Mouse (Mus musculus) MEL (cell line): ENCODE measurements around the gene Padi2. TPM values are rescaled to one million over a fixed set of nuclear protein-coding genes. Genes with fewer than 3 reads are reported as not detected.

Source experiments
- DNase-seq: peaks from one replicate; pipeline ENCODE4 v3.0.0; 2011; ENCODE audit warnings: low read depth, low spot score
- H3K27ac ChIP-seq: 2 replicates; pipeline ENCODE4 v1.5.1; 2012; ENCODE audit warnings: low read depth, mild to moderate bottlenecking, control low read depth, low read length, moderate library complexity; ENCODE audit not compliant: control insufficient read depth
- H3K27me3 ChIP-seq, 2 experiments: fragments of 150-350 bp in 1 of 2; sonication (generic) in 1 of 2; 2 replicates each; pipeline ENCODE4 v1.6.1; 2012; ENCODE audit warnings: low read length in 2 of 2, mild to moderate bottlenecking in 2 of 2, improper control_type of control experiment in 1 of 2, moderate library complexity in 1 of 2; ENCODE audit not compliant: insufficient read depth in 2 of 2, control insufficient read depth in 1 of 2
- H3K36me3 ChIP-seq, 2 experiments: 2 replicates each; pipeline ENCODE4 v1.6.1; 2012 to 2014; ENCODE audit warnings: low read length in 2 of 2, improper control_type of control experiment in 1 of 2, inconsistent platforms in 1 of 2, mild to moderate bottlenecking in 1 of 2; ENCODE audit not compliant: insufficient read depth in 2 of 2, control insufficient read depth in 1 of 2
- H3K4me1 ChIP-seq, 2 experiments: fragments of 150-350 bp in 1 of 2; sonication (generic) in 1 of 2; 2 replicates each; pipeline ENCODE4 v1.6.1; 2012; ENCODE audit warnings: low read length in 2 of 2, improper control_type of control experiment in 1 of 2, mild to moderate bottlenecking in 1 of 2; ENCODE audit not compliant: insufficient read depth in 2 of 2, control insufficient read depth in 1 of 2
- H3K4me3 ChIP-seq, 2 experiments: fragments of 150-350 bp in 1 of 2; sonication (generic) in 1 of 2; 2 replicates each; pipeline ENCODE4 v1.5.1; 2012; ENCODE audit warnings: low read depth in 2 of 2, low read length in 2 of 2, mild to moderate bottlenecking in 2 of 2, moderate library complexity in 2 of 2, control low read depth in 1 of 2, improper control_type of control experiment in 1 of 2; ENCODE audit not compliant: control insufficient read depth in 1 of 2, insufficient read depth in 1 of 2
- H3K79me2 ChIP-seq: 2 replicates; pipeline ENCODE4 v1.6.1; 2012; ENCODE audit warnings: mild to moderate bottlenecking, low read length, moderate library complexity; ENCODE audit not compliant: control insufficient read depth, poor library complexity, insufficient read depth
- H3K9ac ChIP-seq: 2 replicates; pipeline ENCODE4 v1.6.1; 2012; ENCODE audit warnings: low read depth, mild to moderate bottlenecking, control low read depth, low read length, moderate library complexity; ENCODE audit not compliant: control insufficient read depth, poor library complexity, severe bottlenecking
- H3K9me3 ChIP-seq: fragments of 150-350 bp; sonication (generic); replicated peaks from 2 replicates; pipeline ENCODE4 v1.6.1; 2012; ENCODE audit warnings: mild to moderate bottlenecking, low read length, improper control_type of control experiment, moderate library complexity; ENCODE audit not compliant: insufficient read depth
- BHLHE40 ChIP-seq: IDR thresholded peaks from 2 replicates; pipeline ENCODE4 v1.6.1; 2012; ENCODE audit warnings: low read depth, mild to moderate bottlenecking, inconsistent platforms, low read length, improper control_type of control experiment, borderline replicate concordance
- E2F4 ChIP-seq: IDR thresholded peaks from 2 replicates; pipeline ENCODE4 v1.6.1; 2011; ENCODE audit warnings: low read depth, low read length, improper control_type of control experiment, borderline replicate concordance
- ELF1 ChIP-seq: IDR thresholded peaks from 2 replicates; pipeline ENCODE4 v1.6.1; 2014; ENCODE audit warnings: low read depth, mild to moderate bottlenecking, inconsistent platforms, low read length, improper control_type of control experiment, moderate library complexity
- EP300 ChIP-seq, 2 experiments: IDR thresholded peaks; 2 replicates each; pipeline ENCODE4 v1.6.1; 2011; ENCODE audit warnings: improper control_type of control experiment in 2 of 2, low read length in 2 of 2, low read depth in 1 of 2, mild to moderate bottlenecking in 1 of 2
- ETS1 ChIP-seq: IDR thresholded peaks from 2 replicates; pipeline ENCODE4 v1.6.1; 2012; ENCODE audit warnings: low read depth, mild to moderate bottlenecking, inconsistent platforms, low read length, improper control_type of control experiment, moderate library complexity
- GABPA ChIP-seq: IDR thresholded peaks from 2 replicates; pipeline ENCODE4 v1.6.1; 2012; ENCODE audit warnings: low read depth, mild to moderate bottlenecking, inconsistent platforms, low read length, improper control_type of control experiment, moderate library complexity
- KAT2A ChIP-seq: conservative IDR thresholded peaks from 2 replicates; pipeline ENCODE4 v1.6.1; 2012; ENCODE audit warnings: low read depth, low read length, improper control_type of control experiment, inconsistent platforms
- MAFK ChIP-seq: IDR thresholded peaks from 2 replicates; pipeline ENCODE4 v1.6.1; 2011; ENCODE audit warnings: low read depth, mild to moderate bottlenecking, low read length, improper control_type of control experiment, borderline replicate concordance
- MAZ ChIP-seq: IDR thresholded peaks from 2 replicates; pipeline ENCODE4 v1.6.1; 2012; ENCODE audit warnings: low read depth, mild to moderate bottlenecking, inconsistent platforms, low read length, improper control_type of control experiment
- MEF2A ChIP-seq: IDR thresholded peaks from 2 replicates; pipeline ENCODE4 v1.6.1; 2014; ENCODE audit warnings: low read depth, mild to moderate bottlenecking, inconsistent platforms, low read length, improper control_type of control experiment; ENCODE audit not compliant: poor library complexity, insufficient replicate concordance, severe bottlenecking; ENCODE audit errors: extremely low read depth
- MXI1 ChIP-seq: IDR thresholded peaks from 2 replicates; pipeline ENCODE4 v1.6.1; 2011; ENCODE audit warnings: mild to moderate bottlenecking, low read depth, low read length, improper control_type of control experiment
- MYC ChIP-seq: IDR thresholded peaks from 2 replicates; pipeline ENCODE4 v1.6.1; 2011; ENCODE audit warnings: low read depth, mild to moderate bottlenecking, low read length, improper control_type of control experiment, moderate library complexity
- NELFE ChIP-seq: IDR thresholded peaks from 2 replicates; pipeline ENCODE4 v1.6.1; 2011; ENCODE audit warnings: low read depth, low read length, improper control_type of control experiment
- POLR2A ChIP-seq, 2 experiments: IDR thresholded peaks; 2 replicates each; pipeline ENCODE4 v1.6.1; 2011 to 2012; ENCODE audit warnings: low read length in 2 of 2, mild to moderate bottlenecking in 2 of 2, control low read depth in 1 of 2, improper control_type of control experiment in 1 of 2, low read depth in 1 of 2, moderate library complexity in 1 of 2; ENCODE audit not compliant: control insufficient read depth in 1 of 2, insufficient read depth in 1 of 2, poor library complexity in 1 of 2
- POLR2AphosphoS2 ChIP-seq: IDR thresholded peaks from 2 replicates; pipeline ENCODE4 v1.6.1; 2011; ENCODE audit warnings: low read length, improper control_type of control experiment
- POLR2AphosphoS5 ChIP-seq: IDR thresholded peaks from 2 replicates; pipeline ENCODE4 v1.6.1; 2012; ENCODE audit warnings: low read depth, borderline replicate concordance, mild to moderate bottlenecking, inconsistent platforms, low read length, moderate library complexity, mixed read lengths
- RAD21 ChIP-seq: IDR thresholded peaks from 2 replicates; pipeline ENCODE4 v1.6.1; 2011; ENCODE audit warnings: mild to moderate bottlenecking, low read depth, low read length, improper control_type of control experiment
- RCOR1 ChIP-seq: IDR thresholded peaks from 2 replicates; pipeline ENCODE4 v1.6.1; 2012; ENCODE audit warnings: low read depth, mild to moderate bottlenecking, inconsistent platforms, low read length, improper control_type of control experiment
- SMC3 ChIP-seq: IDR thresholded peaks from 2 replicates; pipeline ENCODE4 v1.6.1; 2011; ENCODE audit warnings: low read depth, low read length, improper control_type of control experiment
- TAL1 ChIP-seq: IDR thresholded peaks from 2 replicates; pipeline ENCODE4 v1.6.1; 2012; ENCODE audit warnings: mild to moderate bottlenecking, inconsistent platforms, low read length, moderate library complexity, mixed read lengths
- TBP ChIP-seq: IDR thresholded peaks from 2 replicates; pipeline ENCODE4 v1.8.0; 2011; ENCODE audit warnings: low read depth, low read length, improper control_type of control experiment
- TCF12 ChIP-seq: IDR thresholded peaks from 2 replicates; pipeline ENCODE4 v1.6.1; 2014; ENCODE audit warnings: low read depth, mild to moderate bottlenecking, inconsistent platforms, low read length, improper control_type of control experiment, moderate library complexity
- UBTF ChIP-seq: IDR thresholded peaks from 2 replicates; pipeline ENCODE4 v1.6.1; 2012; ENCODE audit warnings: low read depth, mild to moderate bottlenecking, inconsistent platforms, low read length, improper control_type of control experiment, moderate library complexity, borderline replicate concordance; ENCODE audit not compliant: insufficient read depth
- USF1 ChIP-seq: IDR thresholded peaks from 2 replicates; pipeline ENCODE4 v1.6.1; 2014; ENCODE audit warnings: low read depth, mild to moderate bottlenecking, inconsistent platforms, low read length, improper control_type of control experiment, moderate library complexity
- USF2 ChIP-seq, 2 experiments: IDR thresholded peaks; 2 replicates each; pipeline ENCODE4 v1.6.1; 2011 to 2012; ENCODE audit warnings: improper control_type of control experiment in 2 of 2, low read length in 2 of 2, borderline replicate concordance in 1 of 2, inconsistent platforms in 1 of 2, low read depth in 1 of 2, mild to moderate bottlenecking in 1 of 2; ENCODE audit not compliant: insufficient read depth in 1 of 2
- ZC3H11A ChIP-seq: IDR thresholded peaks from 2 replicates; pipeline ENCODE4 v1.6.1; 2012; ENCODE audit warnings: low read depth, mild to moderate bottlenecking, inconsistent platforms, low read length, improper control_type of control experiment
- ZKSCAN1 ChIP-seq: IDR thresholded peaks from 2 replicates; pipeline ENCODE4 v1.6.1; 2012; ENCODE audit warnings: low read depth, mild to moderate bottlenecking, inconsistent platforms, low read length, improper control_type of control experiment, moderate library complexity
- ZMIZ1 ChIP-seq: IDR thresholded peaks from 2 replicates; pipeline ENCODE4 v1.6.1; 2012; ENCODE audit warnings: low read depth, mild to moderate bottlenecking, inconsistent platforms, low read length, improper control_type of control experiment, moderate library complexity
- polyA plus RNA-seq, 2 experiments: library from polyadenylated mRNA; stranded (reverse) in 1 of 2; unstranded in 1 of 2; fragments of >175 nt in 1 of 2; fragments of >200 nt in 1 of 2; gene quantifications; 2 replicates each; pipeline versions ENCODE4 v1.2.1 to v1.2.4; 2012; ENCODE audit warnings: low replicate concordance in 2 of 2, low read depth in 1 of 2; ENCODE audit not compliant: insufficient read length in 2 of 2, insufficient read depth in 1 of 2, missing spikeins in 1 of 2
- total RNA-seq: library from RNA; depleted of rRNA; stranded (reverse); fragments of 300-350 nt; gene quantifications from 2 replicates; pipeline ENCODE4 v1.2.3, GENCODE M21; 2012

The Padi2 gene
- total and polyA plus RNA-seq, 3 experiments: 0.07 to 0.27 TPM; not detected in 1

DNA sequence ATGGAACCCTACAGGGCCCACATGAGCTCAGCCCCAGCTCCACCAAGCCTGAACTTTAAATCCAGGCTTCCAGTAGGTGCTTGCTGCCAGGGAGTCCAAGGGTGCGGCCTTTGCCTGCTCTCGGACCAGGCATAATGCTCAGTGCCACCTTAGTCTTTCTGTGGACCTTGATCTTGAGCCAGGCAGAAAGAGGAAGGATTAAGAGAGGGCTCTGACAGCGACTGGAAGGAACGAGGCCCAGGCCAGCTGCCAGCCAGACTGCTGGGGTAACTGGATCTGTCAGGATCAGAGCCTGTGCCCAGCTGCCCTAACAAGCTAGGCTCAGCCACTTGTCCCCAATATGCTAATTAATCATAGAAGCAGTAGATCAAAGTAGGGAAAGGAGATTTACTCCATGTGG is 26.4 kb upstream of the Padi2 start:
- Histone ChIP-seq H3K79me2 (no peaks in the 10 kb centered on the region), H3K4me3 (no peak overlapping the region), H3K27ac (no peak overlapping the region), H3K4me1 (no peaks in the 10 kb centered on the region), H3K27me3 (peaks cover 0 to 2% of the 10 kb centered on the region in 2 experiments; a peak in 2 of 4 replicates), H3K36me3 (no peaks in the 10 kb centered on the region), H3K9me3 (no peaks in the 10 kb centered on the region), H3K9ac (no peak overlapping the region)
- TF ChIP-seq POLR2AphosphoS5: no peak
- TF ChIP-seq RCOR1: no peak
- no peak for TF ChIP-seq ELF1
- no peak for TF ChIP-seq KAT2A
- no peak for TF ChIP-seq ZC3H11A
- no peak for TF ChIP-seq E2F4
- no peak for TF ChIP-seq SMC3
- no peak for TF ChIP-seq EP300 (IDR thresholded peaks at IDR 0.05; ENCODE audit: low read depth in 1 of 2, low read length in 2 of 2)
- no peak for TF ChIP-seq GABPA
- no peak for TF ChIP-seq MXI1
- no peak for TF ChIP-seq BHLHE40
- no peak for TF ChIP-seq MEF2A
- no peak for TF ChIP-seq USF2 (IDR thresholded peaks at IDR 0.05; ENCODE audit: borderline replicate concordance in 1 of 2, insufficient read depth in 1 of 2, low read depth in 1 of 2, low read length in 2 of 2)
- no peak for TF ChIP-seq MYC
- TF ChIP-seq POLR2A (IDR thresholded peaks at IDR 0.05; ENCODE audit: control insufficient read depth in 1 of 2, insufficient read depth in 1 of 2, low read depth in 1 of 2, low read length in 2 of 2, poor library complexity in 1 of 2): no peak
- no peak for TF ChIP-seq ZMIZ1
- TF ChIP-seq, all 39 proteins: peak for 0
- DNase-seq: no peak

DNA sequence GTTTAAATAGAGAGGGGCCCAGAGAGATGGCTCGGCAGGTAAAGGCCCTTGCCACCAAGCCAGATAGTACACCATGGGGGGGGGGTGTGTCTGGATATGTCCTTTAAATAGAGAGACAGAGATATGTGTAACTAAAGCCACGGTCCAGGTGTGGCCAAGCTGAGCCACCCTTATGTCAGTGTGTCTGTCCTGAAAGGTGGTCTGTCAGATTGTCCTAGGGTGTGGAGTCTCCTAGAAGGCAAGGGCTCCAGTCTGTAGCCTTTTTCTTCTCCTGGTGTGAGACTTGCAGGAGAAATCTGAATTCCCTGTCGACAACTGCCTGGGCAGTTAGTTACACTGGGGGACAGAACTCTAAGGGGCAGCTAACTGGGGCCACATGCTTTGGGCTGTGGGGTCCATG is 25.9 kb upstream of the Padi2 start:
- Histone ChIP-seq H3K9me3 (no peaks in the 10 kb centered on the region), H3K4me3 (no peak overlapping the region), H3K79me2 (no peaks in the 10 kb centered on the region), H3K9ac (no peak overlapping the region), H3K27ac (no peak overlapping the region), H3K36me3 (no peaks in the 10 kb centered on the region), H3K4me1 (no peaks in the 10 kb centered on the region), H3K27me3 (peaks cover 0 to 2% of the 10 kb centered on the region in 2 experiments; a peak in 2 of 4 replicates)
- no peak for TF ChIP-seq MAFK
- no peak for TF ChIP-seq POLR2AphosphoS2
- TF ChIP-seq NELFE: no peak
- no peak for TF ChIP-seq USF1
- TF ChIP-seq ETS1: no peak
- TF ChIP-seq TBP: no peak
- no peak for TF ChIP-seq POLR2AphosphoS5
- no peak for TF ChIP-seq E2F4
- TF ChIP-seq TAL1: no peak
- TF ChIP-seq ZC3H11A: no peak
- no peak for TF ChIP-seq MAZ
- TF ChIP-seq TCF12: no peak
- TF ChIP-seq UBTF: no peak
- no peak for TF ChIP-seq ELF1
- TF ChIP-seq MEF2A: no peak
- no peak for TF ChIP-seq RAD21
- TF ChIP-seq EP300 (IDR thresholded peaks at IDR 0.05; ENCODE audit: low read depth in 1 of 2, low read length in 2 of 2): no peak
- no peak for TF ChIP-seq ZKSCAN1
- TF ChIP-seq POLR2A (IDR thresholded peaks at IDR 0.05; ENCODE audit: control insufficient read depth in 1 of 2, insufficient read depth in 1 of 2, low read depth in 1 of 2, low read length in 2 of 2, poor library complexity in 1 of 2): no peak
- TF ChIP-seq BHLHE40: no peak
- no peak for DNase-seq
